Mouse (Mus musculus): Measurements from ENCODE around the gene Frem1.

DNA sequence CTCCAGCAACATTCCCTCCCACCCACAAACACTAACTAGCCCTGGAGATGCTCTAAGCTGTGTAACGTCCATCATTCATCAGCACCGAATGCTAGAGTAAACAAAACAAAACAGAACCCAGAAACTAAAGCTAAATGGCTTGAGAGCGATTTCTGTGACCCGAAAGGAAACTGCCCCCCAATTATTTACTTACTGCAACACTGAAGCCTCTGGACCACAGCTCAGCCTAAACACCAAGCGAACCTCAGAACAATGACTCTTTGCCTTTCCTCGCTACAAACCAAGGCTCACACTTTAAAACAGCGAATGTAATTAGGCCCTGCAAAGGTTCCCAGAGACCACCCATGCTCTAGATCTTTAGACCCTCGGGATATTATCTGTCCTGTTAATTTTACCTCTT lies 963 bp downstream of the Frem1 start:
- TF ChIP-seq CTCF (IDR thresholded peaks at IDR 0.05; ENCODE audit: control insufficient read depth, insufficient read depth, low read length) (no peak), POLR2A (IDR thresholded peaks at IDR 0.05; ENCODE audit: borderline replicate concordance, control insufficient read depth, low read depth, low read length) (no peak)

Data from bone marrow, adult 2 months (tissue).